ENCODE assay signal across 1 mouse cellular context in the genomic region with DNA sequence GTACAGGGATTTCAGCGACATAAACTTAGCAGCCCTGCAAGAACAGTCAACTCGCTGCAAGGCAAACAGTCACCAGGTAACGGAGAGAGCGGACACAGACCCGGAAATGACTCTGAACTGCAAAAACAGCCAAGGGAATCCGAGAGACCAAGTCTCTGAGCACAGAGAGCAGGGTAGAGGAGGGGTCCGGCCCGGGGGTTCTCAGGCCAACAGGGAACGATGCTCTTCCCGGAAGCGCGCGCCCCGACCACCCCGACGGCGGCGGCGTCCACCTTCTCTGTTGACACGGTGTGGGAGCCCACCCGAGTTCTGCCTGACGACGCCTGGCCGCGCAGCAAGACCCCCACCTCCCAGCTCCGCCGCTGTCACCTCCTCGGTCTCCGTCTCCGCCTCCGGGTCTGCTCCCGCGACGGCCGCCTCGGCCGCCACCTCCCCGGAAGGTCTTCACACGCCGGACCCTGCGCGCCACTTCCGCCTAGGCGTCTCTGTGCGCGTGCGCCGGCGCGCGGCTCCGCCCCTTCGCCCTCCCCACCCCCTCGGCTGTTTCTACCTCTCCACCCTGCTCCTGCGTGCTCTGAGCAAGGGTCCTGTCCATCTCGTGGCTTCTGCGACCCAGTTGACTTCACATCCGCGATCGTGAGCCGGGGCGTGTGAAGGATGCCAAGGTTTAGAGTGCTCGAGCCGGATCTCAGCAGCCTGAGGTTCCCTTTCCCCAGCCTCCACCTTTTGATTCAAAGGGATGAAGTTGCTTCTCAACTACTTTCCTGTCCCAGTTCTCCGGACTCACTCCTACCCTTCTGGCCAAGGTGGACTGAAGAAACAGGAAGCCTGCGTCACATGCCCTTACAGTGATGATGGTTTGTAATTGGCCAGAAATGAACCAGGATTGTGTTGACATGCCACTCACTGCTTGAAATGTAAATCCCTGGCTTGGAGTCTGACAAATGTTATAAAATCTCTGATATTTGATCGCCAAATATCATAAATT.
TF ChIP-seq lines count a peak whose summit lies in the region.

A gene (minus strand): TSS at position 813 of the 988 bp plus-strand sequence.

TF ChIP-seq in MEL, 35 proteins besides CTCF, POLR2A, EP300 and RAD21 (continued from another document):
- TF ChIP-seq HCFC1 (IDR thresholded peaks at IDR 0.05; ENCODE audit: low read depth, low read length) (peak; percentile 79), E2F4 (IDR thresholded peaks at IDR 0.05; ENCODE audit: borderline replicate concordance, low read depth, low read length) (no peak), MAZ (IDR thresholded peaks at IDR 0.05; ENCODE audit: low read depth, low read length) (no peak), MAFK (IDR thresholded peaks at IDR 0.05; ENCODE audit: borderline replicate concordance, low read depth, low read length) (no peak)
